Mouse (Mus musculus): ENCODE results near the gene Ebp. TPM values are rescaled to one million over a fixed set of nuclear protein-coding genes. Genes with fewer than 3 reads are reported as not detected.

Ebp gene
- polyA plus RNA-seq, 1 experiment from 2014 or later, result 23.3 TPM

GRCm38 (mm10) chrX:8192126-8192639 lies 1.1 kb downstream of the Ebp start:
- WGBS, result 17% methylated on average over 13 of the region's 13 CpGs
- no peak for ATAC-seq (ENCODE audit: insufficient number of reproducible peaks, insufficient read depth, low FRiP score, low TSS enrichment, low read depth)
- H3K27ac ChIP-seq, result peak overlapping the region; percentile 73; the same call in 1 of the 2 replicates

GRCm38 (mm10) chrX:8182871-8183540 lies 10.3 kb downstream of the Ebp start:
- Histone ChIP-seq H3K27me3 (no peaks in the 10 kb centered on the region), H3K9ac (replicated peaks) (no peak overlapping the region), H3K4me1 (replicated peaks) (no peaks in the 10 kb centered on the region), H3K27ac (no peak overlapping the region), H3K36me3 (peaks cover 5% of the 10 kb centered on the region; the same call in 1 of the 2 replicates), H3K4me2 (no peak overlapping the region), H3K4me3 (replicated peaks) (no peak overlapping the region), H3K9me3 (no peaks in the 10 kb centered on the region)
- 28% methylated on average over 7 of the region's 7 CpGs for WGBS
- no peak for ATAC-seq (ENCODE audit: insufficient number of reproducible peaks, insufficient read depth, low FRiP score, low TSS enrichment, low read depth)

More at GRCm38 (mm10) chrX:8192126-8192639, 1.1 kb downstream of the Ebp start:
- H3K4me1 ChIP-seq (replicated peaks), result no peaks in the 10 kb centered on the region
- H3K4me3 ChIP-seq (replicated peaks), result peak overlapping the region; percentile 49
- no peaks in the 10 kb centered on the region for H3K36me3 ChIP-seq
- 0 out of 2 replicates have a peak, but pooled peaks cover 4% of the 10 kb centered on the region for H3K9me3 ChIP-seq
- peak overlapping the region; percentile 51 for H3K9ac ChIP-seq (replicated peaks)
- no peaks in the 10 kb centered on the region for H3K27me3 ChIP-seq
- H3K4me2 ChIP-seq, result peak overlapping the region; percentile 58

GRCm38 (mm10) chrX:8179646-8180045 lies 13.7 kb downstream of the Ebp start:
- WGBS, result 90% methylated on average over 5 of the region's 5 CpGs
- no peak overlapping the region for H3K27ac ChIP-seq
- ATAC-seq (ENCODE audit: insufficient number of reproducible peaks, insufficient read depth, low FRiP score, low TSS enrichment, low read depth), result no peak
- no peak overlapping the region for H3K4me3 ChIP-seq (replicated peaks)
- no peaks in the 10 kb centered on the region for H3K9me3 ChIP-seq
- H3K27me3 ChIP-seq, result no peaks in the 10 kb centered on the region
- no peaks in the 10 kb centered on the region for H3K36me3 ChIP-seq
- H3K4me2 ChIP-seq, result no peak overlapping the region
- H3K4me1 ChIP-seq (replicated peaks), result no peaks in the 10 kb centered on the region
- no peak overlapping the region for H3K9ac ChIP-seq (replicated peaks)

- Histone ChIP-seq H3K27me3 (no peaks in the 10 kb centered on the region), H3K9me3 (no peaks in the 10 kb centered on the region), H3K36me3 (no peaks in the 10 kb centered on the region), H3K4me1 (replicated peaks) (no peaks in the 10 kb centered on the region), H3K9ac (replicated peaks) (no peak overlapping the region), H3K27ac (no peak overlapping the region), H3K4me2 (no peak overlapping the region), H3K4me3 (replicated peaks) (no peak overlapping the region)
- ATAC-seq (ENCODE audit: insufficient number of reproducible peaks, insufficient read depth, low FRiP score, low TSS enrichment, low read depth), result no peak
- 95% methylated on average over 2 of the region's 2 CpGs for WGBS
These were observed 14.4 kb downstream of the Ebp start for GRCm38 (mm10) chrX:8178871-8179270.

GRCm38 (mm10) chrX:8175504-8176385 lies 17.6 kb downstream of the Ebp start, which contains the start of gene Tbc1d25:
TSS of gene Tbc1d25 (minus strand) at chrX:8176181.
- Histone ChIP-seq H3K4me1 (replicated peaks) (no peaks in the 10 kb centered on the region), H3K27ac (0 out of 2 replicates have a peak within 1 kb of the TSS, but pooled peaks have one; percentile 41), H3K9me3 (no peaks in the 10 kb centered on the region), H3K27me3 (no peaks in the 10 kb centered on the region), H3K36me3 (peaks cover 8% of the 10 kb centered on the region; the same call in 1 of the 2 replicates), H3K9ac (replicated peaks) (peak within 1 kb of the TSS; percentile 54), H3K4me2 (peak within 1 kb of the TSS; percentile 53), H3K4me3 (replicated peaks) (peak within 1 kb of the TSS; percentile 56)
- peak; percentile 92 for ATAC-seq (ENCODE audit: insufficient number of reproducible peaks, insufficient read depth, low FRiP score, low TSS enrichment, low read depth)
- WGBS, result 12% methylated on average over 56 of the region's 56 CpGs

- Histone ChIP-seq H3K27ac (no peak overlapping the region), H3K36me3 (peaks cover 10% of the 10 kb centered on the region; the same call in 1 of the 2 replicates), H3K4me1 (replicated peaks) (no peaks in the 10 kb centered on the region), H3K4me2 (peak overlapping the region; percentile 53), H3K27me3 (no peaks in the 10 kb centered on the region), H3K9me3 (no peaks in the 10 kb centered on the region), H3K4me3 (replicated peaks) (peak overlapping the region; percentile 56), H3K9ac (replicated peaks) (peak overlapping the region; percentile 54)
- no peak; the same call in 1 of the 2 replicates for ATAC-seq (ENCODE audit: insufficient number of reproducible peaks, insufficient read depth, low FRiP score, low TSS enrichment, low read depth)
- 14% methylated on average over 4 of the region's 4 CpGs for WGBS
These were observed 18.2 kb downstream of the Ebp start for GRCm38 (mm10) chrX:8175169-8175503.

GRCm38 (mm10) chrX:8167716-8168647 lies 25.3 kb downstream of the Ebp start:
- Histone ChIP-seq H3K4me2 (no peak overlapping the region), H3K27ac (no peak overlapping the region), H3K9ac (replicated peaks) (no peak overlapping the region), H3K4me1 (replicated peaks) (no peaks in the 10 kb centered on the region), H3K27me3 (no peaks in the 10 kb centered on the region), H3K9me3 (no peaks in the 10 kb centered on the region), H3K4me3 (replicated peaks) (no peak overlapping the region), H3K36me3 (peaks cover 13% of the 10 kb centered on the region; the same call in 1 of the 2 replicates)
- 85% methylated on average over 7 of the region's 10 CpGs for WGBS
- ATAC-seq (ENCODE audit: insufficient number of reproducible peaks, insufficient read depth, low FRiP score, low TSS enrichment, low read depth), result no peak

GRCm38 (mm10) chrX:8164471-8164870 lies 28.8 kb downstream of the Ebp start:
- no peak overlapping the region for H3K9ac ChIP-seq (replicated peaks)
- H3K4me3 ChIP-seq (replicated peaks), result no peak overlapping the region
- no peaks in the 10 kb centered on the region for H3K9me3 ChIP-seq
- ATAC-seq (ENCODE audit: insufficient number of reproducible peaks, insufficient read depth, low FRiP score, low TSS enrichment, low read depth), result no peak
- 0 out of 2 replicates have a peak, but pooled peaks cover 4% of the 10 kb centered on the region for H3K36me3 ChIP-seq
- no peak overlapping the region for H3K27ac ChIP-seq
- WGBS, result 88% methylated on average over 4 of the region's 4 CpGs
- H3K27me3 ChIP-seq, result no peaks in the 10 kb centered on the region
- H3K4me2 ChIP-seq, result no peak overlapping the region
- H3K4me1 ChIP-seq (replicated peaks), result no peaks in the 10 kb centered on the region

GRCm38 (mm10) chrX:8163076-8163475 lies 30.2 kb downstream of the Ebp start:
- 89% methylated on average over 5 of the region's 5 CpGs for WGBS
- Histone ChIP-seq H3K4me3 (replicated peaks) (no peak overlapping the region), H3K27me3 (no peaks in the 10 kb centered on the region), H3K4me2 (no peak overlapping the region), H3K9me3 (no peaks in the 10 kb centered on the region), H3K36me3 (0 out of 2 replicates have a peak, but pooled peaks cover 4% of the 10 kb centered on the region), H3K4me1 (replicated peaks) (no peaks in the 10 kb centered on the region), H3K9ac (replicated peaks) (no peak overlapping the region), H3K27ac (no peak overlapping the region)
- ATAC-seq (ENCODE audit: insufficient number of reproducible peaks, insufficient read depth, low FRiP score, low TSS enrichment, low read depth), result no peak

GRCm38 (mm10) chrX:8145153-8145991 lies 47.9 kb downstream of the Ebp start, which contains the start of gene Rbm3:
TSS of gene Rbm3 (minus strand) at chrX:8145880.
- peak; percentile 91 for ATAC-seq (ENCODE audit: insufficient number of reproducible peaks, insufficient read depth, low FRiP score, low TSS enrichment, low read depth)
- H3K4me2 ChIP-seq, result peak within 1 kb of the TSS; percentile 82

More at GRCm38 (mm10) chrX:8145153-8145991, 47.9 kb downstream of the Ebp start, which contains the start of gene Rbm3:
- WGBS, result 22% methylated on average over 59 of the region's 65 CpGs
- Histone ChIP-seq H3K9me3 (no peaks in the 10 kb centered on the region), H3K36me3 (peaks cover 32% of the 10 kb centered on the region), H3K27me3 (no peaks in the 10 kb centered on the region), H3K4me1 (replicated peaks) (0 out of 2 replicates have a peak, but pooled peaks cover 6% of the 10 kb centered on the region), H3K27ac (peak within 1 kb of the TSS; percentile 98), H3K4me3 (replicated peaks) (peak within 1 kb of the TSS; percentile 56), H3K9ac (replicated peaks) (peak within 1 kb of the TSS; percentile 78)

Measured in limb, embryonic 12.5 days (tissue).